Mouse (Mus musculus): ENCODE measurements around the gene Gpr87.

DNA sequence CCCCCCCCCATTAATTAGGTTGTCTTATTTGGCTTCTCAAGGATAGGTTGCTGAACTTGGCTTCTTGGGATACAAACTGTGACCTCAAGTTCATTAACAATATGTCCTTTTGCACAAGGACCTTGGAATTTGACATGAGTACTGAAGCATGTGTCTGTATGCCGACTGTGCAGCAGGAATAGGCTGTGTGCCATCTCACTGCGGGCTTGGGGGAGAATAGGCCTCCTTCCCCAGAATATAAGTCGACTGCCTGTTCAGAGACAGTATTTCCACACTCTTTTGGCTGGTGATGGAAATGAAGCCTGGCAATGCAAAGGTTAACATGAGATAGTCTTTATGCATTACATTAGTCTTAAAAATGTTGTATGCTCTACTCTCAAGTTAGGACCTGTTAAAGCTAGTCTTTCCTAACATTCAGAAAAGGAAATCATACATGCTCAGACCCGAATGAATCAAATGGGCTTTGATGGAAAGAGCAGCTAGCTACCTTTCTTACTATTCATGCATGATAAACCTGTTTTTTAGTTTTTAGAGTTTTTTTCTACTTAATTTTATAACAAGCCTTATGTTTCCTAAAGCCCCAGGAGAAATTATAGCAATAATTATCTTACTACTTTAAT, 2.5 kb upstream of the Gpr87 start:
- TF ChIP-seq CTCF (IDR thresholded peaks at IDR 0.05; ENCODE audit: low read depth, low read length) (no peak), TAL1 (conservative IDR thresholded peaks at IDR 0.05; ENCODE audit: low read depth, low read length) (no peak), GATA1 (IDR thresholded peaks at IDR 0.05; ENCODE audit: borderline replicate concordance, low read length) (no peak), GATA2 (IDR thresholded peaks at IDR 0.05; ENCODE audit: borderline replicate concordance, low read depth, low read length) (no peak), POLR2AphosphoS5 (IDR thresholded peaks at IDR 0.05; ENCODE audit: insufficient replicate concordance, low read depth, low read length) (no peak)

Data from G1E (cell line).